Mouse (Mus musculus) mouse embryonic stem cell (cell line): ENCODE data around the gene H2al1e.

Source experiments
- in situ Hi-C, 2 experiments: fragments of 300-500 bp; cut with MboI; formaldehyde crosslinking; loops; 1 replicate in 1 of 2; 3 replicates in 1 of 2; pipeline ENCODE4 v1.14.3; 2019 to 2020; ENCODE audit warnings: low sequenced_read_pairs in 2 of 2, low pct_unique_long_range_greater_than_20kb in 1 of 2, mixed read lengths in 1 of 2; ENCODE audit not compliant: unreplicated experiment in 1 of 2

Gene H2al1e

GRCm38 (mm10) chrX:11346756-11347155 lies 35.0 kb downstream of the H2al1e start:
- in situ Hi-C loops, result loop anchor here in 1 of 2 experiments (25.0 kb wide), 1 partner anchor 191 kb away; no protein-coding TSS in a partner anchor

DNA sequence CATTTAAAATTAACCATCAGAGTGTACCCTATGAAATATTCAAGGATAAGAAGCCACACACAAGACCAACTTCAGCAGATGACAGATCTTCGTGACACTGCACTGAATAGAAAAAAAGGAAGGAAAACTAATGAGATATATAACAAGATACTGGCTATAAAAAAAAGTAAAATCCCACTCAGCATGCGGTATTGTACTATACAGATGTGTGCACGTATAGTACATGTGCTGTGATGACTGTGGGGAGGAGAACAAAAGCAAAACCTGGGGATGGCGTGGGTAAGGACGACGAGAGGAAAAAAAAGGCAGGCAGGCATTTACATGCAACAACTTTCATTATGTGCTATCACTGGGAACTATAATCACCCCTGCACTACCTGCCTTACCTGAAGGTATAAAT lies 49.1 kb downstream of the H2al1e start:
- in situ Hi-C loops, result loop anchor here (25.0 kb wide), 2 partner anchors 99 to 101 kb away; no protein-coding TSS in a partner anchor

- in situ Hi-C loops, result loop anchor here (25.0 kb wide), 2 partner anchors 99 to 101 kb away; no protein-coding TSS in a partner anchor
These were observed 49.5 kb downstream of the H2al1e start for GRCm38 (mm10) chrX:11361261-11361660.
